Mouse (Mus musculus) lung, adult 2 months (tissue): ENCODE data around the gene Psap.

Experiments
- CTCF ChIP-seq: fragments of 200-500 bp; IDR thresholded peaks from 2 replicates; pipeline ENCODE4 v1.5.1; 2011; ENCODE audit warnings: mild to moderate bottlenecking, low read length, control low read depth; ENCODE audit not compliant: insufficient read depth
- POLR2A ChIP-seq: fragments of 200-500 bp; IDR thresholded peaks from 2 replicates; pipeline ENCODE4 v1.6.1; 2011; ENCODE audit warnings: low read depth, mild to moderate bottlenecking, control low read depth, low read length, borderline replicate concordance; ENCODE audit errors: extremely low read depth

DNA sequence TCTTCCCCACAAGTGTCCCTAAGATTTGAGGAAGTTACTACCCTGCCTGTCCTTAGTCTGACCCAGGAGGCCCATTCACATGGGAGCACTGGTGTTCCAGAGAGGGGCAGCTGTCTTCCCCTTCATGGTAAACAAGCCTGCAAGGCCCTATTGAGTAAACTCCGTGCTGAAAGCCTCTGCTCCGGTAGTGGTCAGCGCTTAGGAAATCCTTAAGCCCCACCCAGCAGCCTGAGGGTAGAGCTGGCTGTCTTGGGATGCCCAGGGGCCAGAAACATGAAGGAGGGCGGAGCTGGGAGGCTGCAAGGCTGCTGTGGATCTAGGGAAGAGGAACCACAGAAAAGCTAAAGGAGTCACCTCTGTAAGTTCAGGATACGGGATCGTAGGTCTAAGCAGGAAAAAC is 71.6 kb downstream of the Psap start:
- TF ChIP-seq POLR2A: peak; percentile 39; the same call in 1 of the 2 replicates
- TF ChIP-seq CTCF: no peak
